Mouse (Mus musculus): Measurements from ENCODE around the gene Chst2. TPM values are rescaled to one million over a fixed set of nuclear protein-coding genes. Genes with fewer than 3 reads are reported as not detected.

The Chst2 gene
- total RNA-seq, 2 experiments from 2014 or later: 105 to 116 TPM

GRCm38 (mm10) chr9:95365882-95366281 is 40.6 kb downstream of the Chst2 start:
- DNase-seq: no peak

GRCm38 (mm10) chr9:95353829-95354391 is 52.6 kb downstream of the Chst2 start:
- no peak for DNase-seq

- no peak for DNase-seq
Measured at GRCm38 (mm10) chr9:95351968-95352367, 54.6 kb downstream of the Chst2 start.

GRCm38 (mm10) chr9:95350550-95350949 is 56.0 kb downstream of the Chst2 start:
- no peak for DNase-seq

Other genes starting within 250 kb of the Chst2 start
- gene U2surp, start 105.3 kb upstream of the Chst2 start, total RNA-seq (2021): 10 to 100 TPM; 67.0 to 68.8 TPM
- 10 to 100 TPM; 50.6 to 51.6 TPM for gene Paqr9, start 152.9 kb upstream of the Chst2 start, total RNA-seq (2021)
- 1 to 10 TPM; 2.1 to 3.2 TPM for gene Pcolce2, start 230.9 kb upstream of the Chst2 start, total RNA-seq (2021)